Mouse (Mus musculus): ENCODE measurements around the gene Kmt2a. TPM values are rescaled to one million over a fixed set of nuclear protein-coding genes. Genes with fewer than 3 reads are reported as not detected.

Kmt2a gene
- polyA plus RNA-seq (2012; rRNA removed) = 24.3 and 28.4 TPM in 2 replicates

DNA sequence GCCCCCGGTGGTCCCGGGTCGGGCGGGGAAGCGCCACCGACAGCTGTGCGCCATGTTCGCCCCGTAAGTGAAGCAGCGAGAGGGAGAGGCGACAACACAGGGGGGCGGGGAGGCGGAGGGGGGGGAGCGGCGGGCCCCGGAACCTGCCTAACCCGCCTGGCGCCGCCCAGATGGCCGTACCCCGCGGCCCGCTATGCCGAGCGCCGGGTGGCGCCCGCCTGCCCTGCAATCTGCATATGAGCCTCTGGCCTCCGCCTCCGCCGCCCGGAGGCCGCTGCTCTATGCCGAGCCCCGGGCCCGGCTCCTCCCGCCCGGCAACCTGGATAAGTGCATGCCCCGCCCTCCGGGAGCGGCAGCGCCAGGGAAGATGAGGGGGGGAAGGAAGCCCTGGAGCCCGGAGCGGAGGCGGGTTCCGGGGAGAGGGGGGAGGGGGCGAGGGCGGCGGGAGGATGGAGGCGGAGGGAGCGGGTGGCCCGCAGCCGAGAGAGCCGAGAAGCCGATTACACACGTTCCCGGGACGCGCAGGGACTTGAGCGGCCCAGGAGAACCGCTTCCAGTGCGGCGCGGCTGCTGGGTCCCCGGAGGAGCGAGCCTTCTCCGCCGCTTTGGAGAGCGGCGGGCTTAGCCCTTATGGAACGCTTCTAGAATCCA, at the start of gene Kmt2a:
Gene Kmt2a (minus strand): TSS at position 76 of the 651 bp plus-strand sequence.

DNA sequence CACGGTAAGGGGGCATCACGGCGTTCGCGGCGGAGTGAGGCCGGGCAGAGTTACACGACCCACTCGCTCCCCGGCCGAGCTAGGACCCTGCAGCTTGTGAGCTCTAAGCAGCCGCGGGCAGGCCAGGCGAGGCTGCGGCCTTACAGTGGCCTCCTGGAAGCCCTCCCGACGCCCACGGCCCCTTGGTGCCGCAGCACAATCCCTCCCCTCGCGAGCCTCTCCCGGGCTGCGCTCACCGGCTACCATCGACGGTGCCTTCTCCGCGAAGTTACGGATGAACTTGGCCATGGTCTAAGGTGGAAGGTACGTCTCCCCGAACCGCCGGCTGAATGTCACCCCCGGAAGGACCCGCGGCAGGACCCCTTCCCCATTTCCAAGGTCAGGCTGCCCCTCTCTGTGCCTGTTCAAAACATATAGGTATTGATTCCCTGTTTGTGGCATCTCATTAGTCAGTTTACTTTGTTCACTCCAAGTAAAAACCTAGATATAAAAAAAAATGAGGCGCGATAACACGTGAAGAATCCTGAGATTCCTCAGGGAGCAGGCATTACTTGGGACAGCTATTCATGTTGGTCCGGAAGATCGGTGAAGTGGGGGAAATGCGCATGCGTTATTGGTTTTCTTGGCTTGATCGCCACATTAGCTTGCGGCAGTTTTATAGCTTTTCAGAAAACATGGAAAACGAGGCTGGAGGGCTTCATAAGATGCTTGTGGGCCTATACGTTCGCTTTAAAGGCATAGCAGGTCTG, 39.5 kb upstream of the Kmt2a start, which contains the start of gene Atp5l:
Gene Atp5l (minus strand): TSS at position 369 of the 749 bp plus-strand sequence.

DNA sequence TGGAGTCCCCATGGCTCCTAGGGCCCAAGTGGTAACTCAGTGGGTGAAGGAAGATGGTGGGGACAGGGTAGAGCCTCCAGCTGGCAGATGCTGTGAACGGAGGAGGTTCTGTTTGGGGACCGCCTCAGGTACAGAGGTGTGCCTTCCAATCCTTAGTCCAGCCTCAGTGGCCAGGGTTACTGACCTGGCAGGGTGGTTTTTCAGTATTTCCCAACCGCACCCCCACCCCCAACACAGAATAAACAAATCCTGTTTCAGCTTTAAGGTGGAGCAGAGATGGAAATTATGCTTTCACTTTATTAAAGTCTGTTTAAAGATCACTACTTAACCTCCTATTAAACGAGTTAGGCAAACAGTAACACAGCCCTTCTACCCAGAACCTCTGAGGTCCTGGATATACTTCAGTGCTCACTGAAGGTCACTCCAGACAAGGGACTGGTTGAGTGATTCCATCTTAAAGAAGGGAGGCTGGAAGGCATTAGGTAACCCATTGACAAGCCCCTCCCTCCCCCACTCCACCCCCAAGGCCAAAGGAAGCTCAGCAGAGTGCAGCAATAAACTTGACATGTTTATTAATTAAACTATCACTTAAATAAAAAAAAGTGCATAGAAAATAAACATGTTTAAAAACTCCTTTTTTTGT, 78.2 kb downstream of the Kmt2a start, which contains the start of gene Ttc36:
Gene Ttc36 (minus strand): TSS at position 265 of the 643 bp plus-strand sequence.

DNA sequence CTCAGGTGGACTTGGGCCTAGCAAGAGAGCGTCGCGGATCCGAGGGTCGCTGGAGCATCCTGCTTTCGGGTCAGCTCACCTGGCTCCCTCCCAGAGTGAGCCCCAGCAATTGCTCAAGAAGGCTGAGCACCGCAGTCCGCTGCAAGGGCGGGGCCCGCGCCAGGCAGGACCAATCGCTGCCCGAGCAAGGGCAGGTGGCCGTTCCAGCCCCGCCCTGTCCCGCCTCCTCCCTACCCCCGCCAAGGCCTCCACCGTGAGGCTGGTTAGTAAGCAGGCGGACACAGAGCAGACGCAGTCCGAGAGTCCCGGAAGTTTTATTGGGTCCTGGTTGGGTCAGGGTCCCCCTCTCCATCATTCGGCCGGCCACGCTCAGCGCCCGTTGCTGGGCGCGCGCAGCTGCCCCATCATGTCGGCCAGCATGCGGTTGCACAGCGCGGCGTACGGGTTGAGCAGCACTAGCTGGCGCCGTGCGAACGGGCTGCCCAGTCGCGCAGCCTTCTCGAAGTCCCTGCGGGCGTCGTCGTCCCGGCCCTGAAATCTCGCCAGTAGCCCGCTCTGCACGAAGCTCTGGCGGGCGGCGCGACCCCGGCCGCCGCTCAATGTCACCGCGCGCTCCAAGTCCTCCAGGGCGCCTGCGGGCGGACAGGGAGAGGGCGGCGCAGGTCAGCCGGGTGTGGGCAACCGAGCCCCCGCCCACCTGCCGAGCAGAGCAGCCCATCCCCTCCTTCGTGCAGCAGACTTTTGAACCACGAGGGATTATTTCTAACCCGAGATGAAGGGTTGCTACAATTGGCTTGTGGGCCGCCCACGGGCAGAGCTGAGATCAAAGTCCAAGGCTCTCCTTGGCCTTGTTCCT, 81.8 kb downstream of the Kmt2a start, which contains the start of gene Tmem25:
Gene Tmem25 (minus strand): TSS at position 206 of the 856 bp plus-strand sequence.

DNA sequence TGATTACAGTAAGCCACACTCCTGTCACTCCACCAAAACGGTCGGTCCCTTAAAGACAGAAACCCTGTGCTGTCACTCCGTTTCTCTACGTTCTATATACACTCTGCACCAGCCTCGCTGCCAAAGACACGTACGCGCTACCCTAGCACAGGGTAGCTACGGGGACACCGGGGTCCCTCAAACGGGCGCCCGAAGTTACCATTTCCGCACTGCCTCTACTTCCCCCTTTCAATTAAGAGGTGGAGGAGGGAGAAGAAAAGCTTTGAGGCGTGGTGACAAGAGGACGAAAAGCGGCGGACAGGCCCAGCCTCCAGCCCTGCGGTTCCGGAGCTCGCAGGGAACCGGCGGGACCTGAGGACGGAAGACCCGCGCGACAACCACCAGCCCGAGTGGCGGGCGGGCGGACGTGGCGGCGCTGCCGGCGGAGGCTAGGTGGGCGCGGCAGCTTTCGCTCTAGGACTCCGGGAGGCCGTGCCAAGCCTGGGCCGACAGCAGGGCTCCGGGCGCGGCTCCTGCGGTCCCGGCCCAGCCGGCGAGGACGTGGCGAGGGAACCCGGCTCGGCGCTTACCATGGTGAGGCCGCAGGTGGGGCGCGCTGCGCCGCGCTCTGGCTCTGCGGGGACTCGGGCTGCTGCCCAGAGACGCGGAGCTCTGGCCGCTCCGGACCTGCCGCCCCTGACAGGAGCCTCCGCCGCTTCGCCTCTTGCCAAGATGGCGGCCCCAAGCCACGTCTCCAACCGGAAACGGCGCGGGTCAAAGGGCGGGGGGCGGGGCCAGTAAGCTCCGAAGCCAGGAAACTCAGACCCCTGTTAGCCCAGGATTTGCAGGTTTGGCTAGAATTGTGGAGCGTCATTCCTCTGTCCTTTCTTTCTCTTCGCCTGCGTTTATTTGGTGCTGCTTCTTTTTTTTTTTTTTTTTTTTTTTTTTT, 113.7 kb downstream of the Kmt2a start, which contains the start of the genes Arcn1 and Ift46:
Gene Arcn1 (minus strand): TSS at position 745 of the 928 bp plus-strand sequence.
Gene Ift46 (plus strand): TSS at position 808 of the 928 bp plus-strand sequence.

Other genes starting within 250 kb of the Kmt2a start
- not detected in 2 replicates for gene Treh, start 208.1 kb downstream of the Kmt2a start, polyA plus RNA-seq (2012; rRNA removed)
- 120 and 130 TPM in 2 replicates for gene Phldb1, start 146.1 kb downstream of the Kmt2a start, polyA plus RNA-seq (2012; rRNA removed)
- 60.5 and 65.2 TPM in 2 replicates for gene Arcn1, start 113.5 kb downstream of the Kmt2a start, polyA plus RNA-seq (2012; rRNA removed)
- gene Ift46, start 113.4 kb downstream of the Kmt2a start, polyA plus RNA-seq (2012; rRNA removed) = 133 and 134 TPM in 2 replicates
- gene Tmem25, start 82.0 kb downstream of the Kmt2a start, polyA plus RNA-seq (2012; rRNA removed) = 37.2 and 38.0 TPM in 2 replicates
- gene Ttc36, start 78.2 kb downstream of the Kmt2a start, polyA plus RNA-seq (2012; rRNA removed) = 0.95 and 1.4 TPM in 2 replicates
- gene Atp5l, start 39.4 kb upstream of the Kmt2a start, polyA plus RNA-seq (2012; rRNA removed) = 674 and 804 TPM in 2 replicates
- gene Ube4a, start 84.3 kb upstream of the Kmt2a start, polyA plus RNA-seq (2012; rRNA removed) = 26.6 and 29.3 TPM in 2 replicates
- not detected in 2 replicates for gene Cd3g, start 99.1 kb upstream of the Kmt2a start, polyA plus RNA-seq (2012; rRNA removed)
- not detected in 2 replicates for gene Cd3d, start 100.5 kb upstream of the Kmt2a start, polyA plus RNA-seq (2012; rRNA removed)
- gene Cd3e, start 128.3 kb upstream of the Kmt2a start, polyA plus RNA-seq (2012; rRNA removed) = not detected in 2 replicates
- 1.6 and 4.1 TPM in 2 replicates for gene Mpzl2, start 158.5 kb upstream of the Kmt2a start, polyA plus RNA-seq (2012; rRNA removed)
- 0.90 and 1.2 TPM in 2 replicates for gene Mpzl3, start 173.9 kb upstream of the Kmt2a start, polyA plus RNA-seq (2012; rRNA removed)
- gene Jaml, start 197.9 kb upstream of the Kmt2a start, polyA plus RNA-seq (2012; rRNA removed) = 0.07 and 0.17 TPM in 2 replicates
- 10.3 and 10.8 TPM in 2 replicates for gene Scn2b, start 236.5 kb upstream of the Kmt2a start, polyA plus RNA-seq (2012; rRNA removed)